Mouse (Mus musculus) heart, adult 18-20 months (tissue): ENCODE results near the gene 1300017J02Rik. TPM values are rescaled to one million over a fixed set of nuclear protein-coding genes. Genes with fewer than 3 reads are reported as not detected.
"Not testable (repeated sequence)": the region's sequence is repeated elsewhere in the genome, so short reads cannot be mapped to it uniquely, and the experiment has no call there.

ENCODE experiments used
- DNase-seq, 2 experiments: peaks; one replicate each; pipeline ENCODE4 v3.0.0; 2021 to 2022; ENCODE audit warnings: mixed read lengths in 1 of 2
- long read RNA-seq, 2 experiments: library from polyadenylated mRNA; stranded (forward); transcript quantifications; one replicate each; pipeline ENCODE4 v2.0.0; 2021
- total RNA-seq, 2 experiments: library from RNA; stranded (reverse); gene quantifications; 2 replicates each; pipeline ENCODE4 v1.2.3; 2021

1300017J02Rik gene
- not detected for total RNA-seq
- long read RNA-seq, experiment 1: 0 reads
- long read RNA-seq, experiment 2: 0 reads

DNA sequence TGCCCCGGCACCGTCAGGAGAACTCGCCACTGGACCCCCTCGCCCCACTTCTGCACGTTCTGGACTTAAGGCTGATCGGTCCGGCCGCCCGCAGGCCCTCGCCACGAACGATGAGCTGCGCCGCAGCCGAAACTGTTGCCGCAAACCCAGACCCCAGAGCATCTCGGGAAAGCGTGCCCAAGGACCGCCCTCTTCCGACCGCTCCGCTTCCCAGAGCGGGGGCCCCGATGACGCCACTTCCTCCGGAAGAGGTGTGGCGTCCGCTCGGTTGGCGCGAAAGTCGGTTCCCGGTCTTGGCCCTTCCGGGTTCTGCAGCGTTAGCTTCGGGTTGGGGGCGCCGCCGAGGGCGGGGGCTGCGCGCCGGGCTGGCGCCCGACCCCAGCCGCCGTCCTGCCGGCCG, at the start of gene 1300017J02Rik, which contains the start of gene Topbp1:
Gene 1300017J02Rik (minus strand): TSS at position 156 of the 400 bp plus-strand sequence.
Gene Topbp1 (plus strand): TSS at position 289 of the 400 bp plus-strand sequence.
- DNase-seq: peak; percentile 94 to 95

DNA sequence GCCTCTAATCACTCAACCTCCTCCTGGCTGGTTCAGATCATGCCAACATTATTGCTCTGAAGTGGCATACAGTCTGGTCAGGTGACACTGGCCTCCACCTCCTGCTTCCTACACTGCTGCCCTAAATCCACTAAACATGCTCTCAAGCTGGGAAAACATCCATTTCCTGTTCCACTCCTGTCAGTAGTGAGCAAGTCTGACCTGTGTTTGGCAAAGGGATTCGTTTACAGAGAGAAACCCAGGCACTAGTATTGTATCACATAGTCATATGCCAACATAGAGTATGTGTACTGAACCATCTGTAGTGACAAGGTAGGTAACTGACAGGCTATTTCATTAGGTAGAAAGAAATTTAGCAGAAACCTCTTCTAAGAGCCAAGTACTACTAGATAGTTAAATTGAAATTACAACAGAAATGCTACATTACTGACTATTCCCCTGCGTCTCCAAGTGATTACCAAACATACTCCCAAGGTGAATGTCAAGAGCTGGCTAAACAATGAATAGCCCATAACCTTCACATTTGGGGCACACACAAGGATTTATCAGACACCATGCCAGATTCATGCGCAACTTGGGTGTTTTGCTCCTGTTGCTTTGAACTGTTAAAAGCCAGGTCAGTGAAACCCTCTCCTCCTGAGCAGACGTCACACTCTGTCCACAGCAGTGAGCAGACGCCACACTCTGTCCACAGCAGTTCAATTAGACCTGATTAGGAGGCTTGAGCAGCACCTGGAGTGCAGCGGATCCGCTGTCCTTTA, 48.8 kb upstream of the 1300017J02Rik start:
- DNase-seq: not testable (repeated sequence)

DNA sequence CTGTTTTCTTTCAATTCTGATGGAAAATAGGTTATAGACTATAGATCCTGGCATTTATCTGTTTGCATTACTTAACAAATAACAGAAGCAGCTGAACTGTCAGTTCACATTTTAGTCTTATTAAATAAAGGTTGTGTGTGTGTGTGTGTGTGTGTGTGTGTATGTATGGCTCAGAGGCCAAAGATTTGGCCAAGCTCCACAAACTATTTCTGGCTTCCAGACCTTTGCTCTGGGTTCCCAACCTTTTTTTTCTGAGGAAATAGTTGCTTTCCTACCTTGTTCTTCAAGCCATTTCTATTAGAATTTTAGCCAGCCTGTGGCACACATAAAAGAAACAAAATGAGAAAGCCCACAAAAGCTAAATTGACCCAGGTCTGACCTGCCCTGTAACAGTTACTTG, 43.9 kb upstream of the 1300017J02Rik start:
- DNase-seq: no peak

DNA sequence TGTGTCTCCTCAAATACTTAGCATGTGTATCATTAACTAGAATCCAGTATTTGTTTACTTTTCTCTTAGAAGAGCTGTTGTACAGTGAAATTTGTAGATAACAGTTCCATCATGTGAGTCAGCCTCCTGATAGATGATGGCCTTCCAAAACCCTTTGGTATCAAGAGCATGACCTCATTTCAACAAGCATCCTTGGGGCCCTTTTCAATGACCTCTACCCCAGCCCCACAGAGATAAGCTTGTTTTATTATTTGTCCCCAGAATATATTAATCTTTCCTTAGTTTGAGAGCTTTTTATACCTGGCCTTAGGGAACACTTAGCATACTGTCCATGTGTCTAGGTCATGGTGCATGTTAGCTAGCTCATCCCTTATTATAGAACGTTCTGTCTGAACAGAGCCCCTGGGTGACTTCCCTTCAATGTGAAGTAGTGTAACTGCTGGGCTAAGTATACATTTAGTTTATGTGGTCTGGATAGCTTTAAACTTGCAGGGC, 43.2 kb upstream of the 1300017J02Rik start:
- no peak for DNase-seq

DNA sequence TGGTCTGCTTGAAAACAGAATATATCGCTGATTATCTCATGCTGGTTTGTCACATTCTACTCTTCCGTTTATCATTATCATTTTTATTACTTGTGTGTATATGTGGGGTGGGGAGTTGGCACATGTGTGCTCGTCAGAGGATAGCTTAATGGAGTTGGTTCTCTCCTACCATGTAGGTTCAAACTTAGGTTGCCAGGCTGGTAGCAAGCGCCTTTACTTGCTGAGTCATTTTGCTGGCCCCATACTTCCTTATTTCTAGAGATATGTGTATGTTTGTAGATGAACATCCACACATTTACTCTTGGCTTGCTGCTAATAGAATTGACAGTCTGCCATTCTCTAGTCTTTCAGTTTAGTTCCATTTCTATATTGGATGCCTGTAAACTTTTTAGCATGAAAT, 42.2 kb upstream of the 1300017J02Rik start:
- no peak for DNase-seq

DNA sequence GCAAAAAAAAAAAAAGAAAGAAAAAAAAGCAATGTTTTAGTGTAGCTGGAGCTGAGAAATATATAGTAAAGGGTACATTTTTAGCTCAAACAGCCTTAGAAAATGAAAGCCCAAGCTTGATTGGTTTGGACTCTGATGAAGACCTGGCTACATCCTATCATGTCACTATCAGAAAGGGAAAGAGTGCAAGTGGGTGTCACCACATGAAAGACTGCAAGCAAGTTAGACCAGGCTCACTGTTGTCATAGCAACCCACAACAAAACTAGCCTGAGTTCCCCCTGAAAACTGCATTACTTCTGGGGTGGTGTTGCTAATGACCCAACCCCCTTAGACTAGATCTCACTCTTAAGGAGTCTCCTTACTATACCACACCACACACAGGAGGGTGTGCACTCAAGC, 32.0 kb upstream of the 1300017J02Rik start:
- DNase-seq: peak in 1 of 2 experiments; percentile 3

DNA sequence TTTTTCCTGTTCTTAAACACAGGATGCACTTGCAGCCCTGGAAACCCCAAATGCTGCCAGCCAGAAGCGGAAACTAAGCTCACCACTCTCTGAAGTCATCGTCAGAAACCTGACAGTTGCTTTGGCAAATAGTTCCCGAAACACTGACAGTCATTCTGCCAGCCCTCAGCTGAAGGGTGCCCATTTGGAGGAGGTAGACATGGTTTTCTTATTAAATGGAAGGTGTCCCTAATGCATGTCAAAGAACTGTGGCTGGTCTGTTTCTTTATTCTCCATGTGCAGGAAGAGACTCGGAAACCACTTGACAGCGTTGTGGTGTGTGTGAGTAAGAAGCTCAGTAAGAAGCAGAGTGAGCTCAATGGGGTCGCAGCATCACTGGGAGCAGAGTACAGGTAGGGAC, 27.8 kb upstream of the 1300017J02Rik start:
- no peak for DNase-seq

DNA sequence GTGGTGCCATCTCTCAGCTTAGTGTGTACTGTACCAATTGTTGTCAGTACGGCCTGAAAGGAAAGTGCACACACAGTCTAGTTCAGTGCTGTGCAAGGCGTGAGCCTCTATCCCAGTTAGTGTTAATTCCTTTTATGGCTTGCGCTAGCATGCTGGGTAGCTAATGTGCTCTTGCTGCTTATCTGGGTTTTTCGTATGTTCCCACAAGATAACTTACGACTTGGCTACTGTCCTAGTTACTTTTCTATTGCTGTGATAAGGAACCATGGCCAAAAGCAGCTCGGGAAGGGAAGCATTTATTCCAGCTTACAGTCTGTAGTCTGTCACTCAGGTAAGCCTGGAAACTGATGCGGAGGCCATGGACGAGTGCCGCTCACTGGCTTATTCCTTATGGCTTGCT, 21.6 kb upstream of the 1300017J02Rik start:
- DNase-seq: no peak

DNA sequence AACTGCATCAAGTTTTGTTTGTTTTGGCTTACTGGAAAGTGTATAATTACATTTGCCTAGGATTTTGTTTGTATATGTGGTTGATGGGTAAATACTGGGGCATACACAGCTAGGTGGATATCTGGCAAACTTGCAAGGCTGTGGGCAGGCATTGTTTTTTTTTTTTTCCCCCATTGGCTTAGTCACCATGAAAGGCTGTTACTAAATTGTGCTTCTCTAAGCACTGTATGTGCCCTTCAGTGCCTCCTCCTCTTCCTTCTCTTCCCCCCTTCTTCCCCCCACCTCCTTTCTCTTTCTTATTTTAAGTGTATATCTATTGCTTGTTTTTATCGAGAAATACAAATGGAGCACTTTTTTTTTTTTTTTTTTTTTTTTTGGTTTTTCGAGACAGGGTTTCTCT, 19.8 kb upstream of the 1300017J02Rik start:
- no peak for DNase-seq

DNA sequence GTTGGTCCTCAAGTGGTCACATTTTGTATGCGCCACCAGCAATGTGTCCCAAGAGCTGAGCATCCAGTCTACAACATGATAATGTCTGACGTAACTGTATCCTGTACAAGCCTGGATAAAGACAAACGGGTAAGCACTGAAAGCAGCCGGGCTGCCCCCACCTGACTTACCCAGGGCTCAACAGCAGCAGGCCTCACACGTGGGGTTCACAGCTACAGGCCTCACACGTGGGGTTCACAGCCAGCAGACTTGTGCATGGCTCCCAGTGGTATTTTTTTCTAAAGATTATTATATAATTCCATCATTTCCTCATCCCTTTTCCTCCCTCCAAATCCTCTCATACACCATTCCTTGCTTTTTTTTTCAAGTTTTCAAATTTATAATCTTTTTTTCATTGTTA, 5.0 kb upstream of the 1300017J02Rik start:
- no peak for DNase-seq

DNA sequence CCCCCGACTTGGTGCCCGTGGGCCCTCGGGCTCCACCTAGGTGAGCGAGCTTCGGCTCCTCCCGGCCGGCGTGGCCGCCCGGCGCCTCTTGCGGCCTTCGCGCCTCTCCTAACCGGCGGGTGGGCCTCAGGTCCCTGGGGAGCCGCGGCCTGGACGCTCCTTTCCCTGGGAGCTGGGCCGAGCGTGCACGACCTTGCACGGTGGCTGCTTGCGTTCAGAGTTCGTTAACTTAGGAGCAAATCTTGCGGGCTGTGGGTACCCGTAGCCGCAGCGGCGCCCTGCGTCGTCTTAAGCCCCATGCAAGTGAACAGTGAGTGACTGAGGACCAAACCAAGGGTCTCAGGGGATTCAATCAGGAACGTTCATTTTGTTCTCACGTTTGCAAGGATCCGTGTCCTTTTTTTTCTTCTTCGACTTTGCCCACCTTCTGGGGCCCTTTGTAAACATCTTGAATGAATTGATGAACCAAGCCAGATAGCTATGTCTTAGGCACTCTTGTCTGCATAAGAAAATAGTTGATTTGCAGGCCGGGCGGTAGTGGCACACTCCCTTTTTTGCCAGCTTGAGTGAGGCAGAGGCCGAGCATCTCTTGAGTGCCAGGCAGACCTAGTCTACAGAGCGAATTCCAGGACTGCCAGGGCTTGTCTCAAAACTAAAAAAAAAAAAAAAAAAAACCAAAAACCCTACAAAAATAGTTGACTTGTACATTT, 605 bp upstream of the 1300017J02Rik start:
- DNase-seq: no peak

DNA sequence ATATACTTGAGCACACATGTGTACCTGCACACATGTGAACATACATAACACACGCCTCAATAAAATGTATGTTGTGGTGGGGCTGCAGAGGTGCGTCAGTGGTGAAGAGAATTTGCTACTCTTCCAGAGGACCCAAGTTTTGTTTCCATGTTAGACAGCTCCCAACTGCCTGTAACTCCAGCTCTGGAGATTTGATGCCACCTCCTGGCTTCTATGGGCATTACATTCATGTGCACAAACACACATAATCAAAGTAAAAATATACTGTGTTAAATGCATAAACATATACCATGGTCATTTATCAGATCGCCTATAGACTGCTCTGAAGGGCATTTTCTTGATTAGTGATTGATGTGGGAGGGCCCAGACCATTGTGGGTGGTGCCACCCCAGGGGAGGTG, 2.2 kb downstream of the 1300017J02Rik start:
- DNase-seq: peak; percentile 47 to 76

DNA sequence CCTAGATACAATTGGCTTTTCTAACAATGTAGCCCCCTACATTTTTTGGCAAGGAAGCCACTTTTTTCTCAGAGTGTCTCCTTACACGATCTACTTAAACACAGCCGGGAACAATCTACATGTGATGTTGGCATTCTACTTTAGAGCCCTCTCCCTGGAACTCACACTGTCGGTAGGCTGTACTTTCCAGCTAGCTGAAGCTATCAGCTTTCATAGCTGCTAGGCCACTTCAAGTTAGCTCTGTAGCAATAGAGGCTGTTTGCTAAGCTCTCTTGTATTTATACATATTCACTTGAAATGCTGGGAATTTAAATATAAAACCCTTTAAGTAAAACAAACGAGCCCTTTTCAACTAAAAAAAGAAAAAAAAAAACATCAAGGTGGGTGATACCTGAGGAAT, 2.6 kb downstream of the 1300017J02Rik start:
- DNase-seq: no peak

DNA sequence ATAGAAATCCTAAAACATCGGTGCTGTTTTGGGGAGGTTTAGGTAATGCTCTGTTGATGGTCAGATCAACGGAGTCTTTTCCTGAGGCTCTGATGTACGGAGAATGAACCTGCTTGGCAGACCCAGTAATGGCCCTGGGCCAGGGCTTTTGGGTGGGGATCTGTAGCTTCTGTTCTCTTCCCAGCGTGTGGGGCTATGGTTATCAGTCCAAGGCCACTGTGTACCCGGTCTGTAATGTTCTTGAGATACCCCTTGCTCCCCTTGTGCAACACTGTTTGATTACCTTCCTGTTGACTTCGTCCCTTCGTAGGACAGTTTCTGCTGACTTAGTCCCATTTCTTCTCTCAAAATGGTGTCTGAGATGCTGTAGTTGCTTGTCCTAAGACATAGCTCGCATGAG, 3.8 kb downstream of the 1300017J02Rik start:
- no peak for DNase-seq

DNA sequence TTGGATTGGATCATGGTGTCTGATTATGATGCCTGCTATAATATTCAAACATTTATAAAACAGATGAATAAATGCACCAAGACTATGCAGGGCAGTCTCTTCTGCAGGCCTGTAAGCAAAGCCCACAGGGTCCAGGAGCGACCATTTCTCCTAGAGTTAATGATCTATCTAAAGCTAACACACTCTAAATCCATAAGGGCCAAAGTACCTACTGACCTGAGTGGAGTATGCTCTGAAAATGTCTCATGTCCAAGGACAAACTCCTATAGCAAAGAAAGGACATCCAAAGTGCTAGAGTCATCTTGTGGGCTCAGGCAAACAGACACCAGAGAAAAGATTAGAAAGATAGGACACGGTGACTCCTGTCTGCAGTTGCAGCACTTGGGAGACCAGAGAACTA, 10.4 kb downstream of the 1300017J02Rik start:
- DNase-seq: no peak

DNA sequence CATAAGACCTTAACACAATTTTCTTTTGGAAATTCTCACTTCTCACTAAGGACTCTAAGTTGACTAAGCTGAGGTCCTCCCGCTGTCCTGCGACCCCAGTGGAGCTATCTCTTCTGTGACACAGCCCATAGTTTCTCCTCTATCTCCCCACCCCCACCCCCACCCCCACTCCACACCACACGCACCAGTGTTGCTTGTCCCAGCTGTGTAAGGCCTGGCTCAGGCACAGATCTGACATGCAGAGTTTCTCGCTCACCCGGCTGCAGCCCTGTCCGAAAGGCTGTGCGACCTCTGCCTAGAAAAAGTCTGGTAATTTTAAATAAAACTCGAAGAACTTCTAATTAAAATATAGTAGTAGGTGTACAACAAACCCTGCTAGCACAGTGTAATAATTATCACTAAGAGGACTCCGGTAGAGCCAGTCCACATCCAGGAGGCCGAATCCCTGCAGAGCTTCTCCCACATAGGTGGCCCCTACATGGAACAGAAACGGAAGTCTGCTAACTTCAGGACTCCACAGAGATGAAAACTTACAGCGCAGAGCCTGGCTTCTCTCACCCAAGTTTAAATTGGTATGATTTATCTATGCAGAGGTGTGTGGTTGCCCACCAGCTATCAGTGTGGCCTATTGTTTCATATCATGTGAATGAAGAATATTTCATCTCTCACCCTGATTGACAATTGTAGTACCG, 16.2 kb downstream of the 1300017J02Rik start:
- no peak for DNase-seq

DNA sequence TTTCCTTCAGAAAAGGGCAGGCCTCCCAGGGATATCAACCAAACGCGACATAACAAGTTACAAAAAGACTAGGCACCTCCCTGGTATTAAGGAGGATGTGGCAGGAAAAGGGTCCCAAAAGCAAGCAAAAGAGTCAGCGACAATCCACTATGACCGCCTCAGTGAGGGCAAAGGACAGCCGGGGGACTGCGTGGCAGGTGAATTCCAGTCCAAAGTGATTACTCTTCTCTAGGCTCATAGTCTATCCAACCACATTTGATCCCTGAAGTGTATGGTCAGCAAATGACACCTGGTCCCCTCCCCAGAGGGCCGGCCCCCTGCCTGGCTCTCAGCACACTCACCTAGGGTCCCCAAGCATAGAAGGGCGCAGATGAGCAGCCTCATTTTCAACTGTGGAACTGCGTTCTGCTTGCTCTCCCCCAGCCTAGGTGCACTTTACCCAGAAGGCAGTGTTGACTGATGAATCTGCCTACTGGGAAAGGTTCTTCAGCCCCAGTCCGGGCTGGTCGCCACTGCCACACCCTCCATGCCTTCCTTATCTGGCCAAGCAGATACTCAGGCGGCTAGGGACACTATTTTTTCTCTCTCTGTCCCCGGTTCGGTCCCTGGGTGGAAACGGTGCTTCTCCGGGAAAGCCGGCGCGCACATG, 16.9 kb downstream of the 1300017J02Rik start:
- no peak for DNase-seq

DNA sequence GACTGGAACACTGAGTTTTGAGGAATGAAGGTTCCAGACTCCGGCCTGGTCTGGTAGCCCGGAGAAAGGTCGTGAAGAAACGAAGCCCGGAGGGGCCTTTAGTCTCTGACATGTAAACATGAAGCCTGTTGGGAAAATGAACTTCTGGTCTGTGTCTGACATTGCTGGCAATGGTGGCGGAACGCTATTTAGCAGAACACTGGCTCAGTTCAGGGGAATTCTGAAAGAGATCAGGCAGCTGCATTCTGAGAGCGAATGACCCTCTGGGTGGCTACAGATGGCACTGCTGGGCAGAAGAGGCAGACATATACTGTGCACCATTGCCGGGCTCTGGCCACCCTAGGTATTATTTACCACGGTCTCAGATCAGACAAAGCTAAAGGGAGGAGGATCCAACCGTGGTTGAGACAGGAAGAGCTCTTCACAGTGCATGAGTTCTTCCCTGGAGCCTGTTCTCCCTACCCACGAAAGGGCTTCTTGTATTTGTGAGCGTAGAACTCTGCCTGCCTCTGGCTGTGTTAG, 17.9 kb downstream of the 1300017J02Rik start:
- DNase-seq: no peak

DNA sequence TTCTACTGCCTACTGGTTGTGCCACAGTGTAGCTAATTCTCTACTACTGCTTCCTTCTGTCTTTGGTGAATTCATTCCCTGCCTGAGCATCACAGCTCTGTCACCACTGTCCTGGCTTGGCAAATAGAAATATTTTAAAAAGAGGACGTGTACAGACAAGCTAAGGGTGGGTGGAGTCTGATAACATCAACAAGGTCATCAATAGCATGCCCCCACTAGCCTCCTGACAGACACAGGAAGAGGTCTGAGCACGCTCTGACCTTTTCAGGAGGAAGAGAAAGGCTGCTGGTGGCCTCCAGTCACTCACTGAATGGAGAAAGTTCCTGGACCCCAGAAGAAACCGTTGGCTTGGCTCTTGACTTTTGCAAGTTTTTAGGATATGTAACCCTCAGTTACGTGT, 18.5 kb downstream of the 1300017J02Rik start:
- no peak for DNase-seq

DNA sequence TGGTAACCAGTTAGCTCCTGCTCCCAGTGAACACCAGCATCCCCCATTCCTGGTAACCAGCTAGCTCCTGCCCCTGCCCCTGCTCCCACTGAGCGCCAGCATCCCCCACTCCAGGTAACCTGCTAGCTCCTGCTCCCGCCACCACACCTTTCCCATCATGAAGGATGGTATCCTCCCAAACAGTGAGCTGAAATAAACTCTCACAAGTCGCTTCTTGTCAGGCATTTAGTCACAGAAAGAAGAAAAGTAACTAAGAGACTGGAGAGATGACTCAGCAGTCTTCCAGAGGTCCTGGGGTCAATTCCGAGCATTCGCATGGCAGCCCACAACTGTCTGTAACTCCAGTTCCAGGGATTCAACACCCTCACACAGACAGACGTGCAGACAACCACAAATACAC, 28.0 kb downstream of the 1300017J02Rik start:
- no peak for DNase-seq

DNA sequence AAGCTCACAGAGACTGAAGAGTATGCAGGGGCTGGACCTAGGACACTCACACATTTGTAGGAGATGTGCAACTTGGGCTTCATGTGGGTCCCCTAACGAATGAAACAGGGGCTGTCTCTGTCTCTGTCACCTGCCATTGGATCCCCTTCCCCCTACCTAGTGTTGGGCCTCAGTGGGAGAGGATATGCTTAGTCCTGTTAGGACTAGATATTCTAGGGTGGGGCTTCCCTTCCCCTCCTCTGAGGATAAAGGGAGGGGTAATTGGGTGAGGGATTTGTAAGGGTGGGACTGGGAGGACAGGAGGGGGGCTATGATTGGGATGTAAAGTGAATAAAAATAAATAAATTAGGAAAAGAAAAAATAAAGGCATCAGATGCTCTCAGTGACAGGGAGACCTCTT, 29.2 kb downstream of the 1300017J02Rik start:
- no peak for DNase-seq

DNA sequence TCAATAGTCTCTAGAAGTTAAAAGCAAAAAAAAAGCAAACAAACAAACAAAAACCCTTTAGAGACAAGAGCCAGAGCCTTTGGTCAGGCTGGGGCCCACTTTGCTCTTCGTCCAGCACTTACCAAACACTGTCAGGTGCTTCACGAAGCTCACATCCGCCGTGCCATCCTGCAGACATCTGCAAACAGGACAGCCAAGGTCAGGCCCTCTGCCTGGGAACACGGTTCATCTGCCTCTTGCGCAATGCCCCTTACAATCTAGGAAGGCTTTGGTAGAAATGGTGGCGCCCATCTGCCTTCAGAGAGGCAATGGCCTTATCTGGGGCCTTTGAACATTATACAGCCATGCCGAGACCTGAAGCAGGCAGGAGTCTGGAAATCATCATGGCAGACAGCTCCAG, 30.1 kb downstream of the 1300017J02Rik start:
- DNase-seq: no peak
